Mouse (Mus musculus) adrenal gland, adult 18-20 months (tissue): ENCODE results near the gene Nfic. TPM values are rescaled to one million over a fixed set of nuclear protein-coding genes. Genes with fewer than 3 reads are reported as not detected.

Source experiments
- DNase-seq, 2 experiments: peaks; one replicate each; pipeline ENCODE4 v3.0.0; 2021 to 2022; ENCODE audit warnings: low spot score in 2 of 2
- total RNA-seq, 2 experiments: library from RNA; stranded (reverse); gene quantifications; 1 replicate in 1 of 2; 2 replicates in 1 of 2; pipeline ENCODE4 v1.2.3; 2021

Nfic gene
- total RNA-seq, 2 experiments from 2014 or later = 69.1 to 78.7 TPM

GRCm38 (mm10) chr10:81421041-81421796 lies 34.2 kb downstream of the Nfic start:
- DNase-seq = peak in 1 of 2 experiments; percentile 21

GRCm38 (mm10) chr10:81420191-81420767 lies 35.2 kb downstream of the Nfic start:
- peak; percentile 54 to 61 for DNase-seq

DNA sequence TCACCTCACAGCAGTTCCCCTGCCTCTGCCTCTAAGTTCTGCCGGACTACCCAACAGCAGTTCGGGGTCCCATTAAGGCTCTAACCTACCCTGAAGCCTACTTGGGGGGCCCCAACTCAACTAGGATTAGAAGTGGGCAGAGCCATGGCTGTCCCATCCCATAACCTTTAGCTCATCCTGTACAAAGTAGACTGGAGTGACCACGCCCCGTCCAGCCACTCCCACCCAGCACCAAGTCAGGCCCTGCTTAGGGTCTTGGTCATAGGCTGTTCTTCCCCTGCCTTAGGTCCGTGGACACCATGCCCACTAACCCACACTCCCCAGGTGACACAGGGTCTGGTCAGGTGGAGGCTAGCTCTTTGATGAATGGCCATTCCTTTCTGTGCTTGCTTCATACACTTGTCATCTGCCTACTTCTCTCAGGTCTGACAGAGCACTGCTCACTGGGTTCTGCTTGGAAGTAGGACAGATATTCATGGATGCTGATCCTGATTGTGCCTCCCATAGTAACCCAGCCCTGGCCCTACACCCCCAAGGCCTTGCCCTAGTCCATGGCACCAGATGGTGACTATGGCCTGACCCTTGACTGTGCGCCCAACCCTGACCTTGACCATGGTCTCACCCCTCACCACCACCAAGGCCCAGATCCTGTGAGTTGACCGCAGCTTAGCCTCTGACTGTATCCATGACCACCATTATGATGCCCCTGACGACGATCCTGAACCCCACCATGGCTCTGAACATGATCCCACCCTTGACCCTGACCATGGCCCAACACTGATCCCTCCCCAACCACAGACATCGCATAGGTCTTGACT lies 36.1 kb downstream of the Nfic start:
- DNase-seq = peak in 1 of 2 experiments; percentile 23

DNA sequence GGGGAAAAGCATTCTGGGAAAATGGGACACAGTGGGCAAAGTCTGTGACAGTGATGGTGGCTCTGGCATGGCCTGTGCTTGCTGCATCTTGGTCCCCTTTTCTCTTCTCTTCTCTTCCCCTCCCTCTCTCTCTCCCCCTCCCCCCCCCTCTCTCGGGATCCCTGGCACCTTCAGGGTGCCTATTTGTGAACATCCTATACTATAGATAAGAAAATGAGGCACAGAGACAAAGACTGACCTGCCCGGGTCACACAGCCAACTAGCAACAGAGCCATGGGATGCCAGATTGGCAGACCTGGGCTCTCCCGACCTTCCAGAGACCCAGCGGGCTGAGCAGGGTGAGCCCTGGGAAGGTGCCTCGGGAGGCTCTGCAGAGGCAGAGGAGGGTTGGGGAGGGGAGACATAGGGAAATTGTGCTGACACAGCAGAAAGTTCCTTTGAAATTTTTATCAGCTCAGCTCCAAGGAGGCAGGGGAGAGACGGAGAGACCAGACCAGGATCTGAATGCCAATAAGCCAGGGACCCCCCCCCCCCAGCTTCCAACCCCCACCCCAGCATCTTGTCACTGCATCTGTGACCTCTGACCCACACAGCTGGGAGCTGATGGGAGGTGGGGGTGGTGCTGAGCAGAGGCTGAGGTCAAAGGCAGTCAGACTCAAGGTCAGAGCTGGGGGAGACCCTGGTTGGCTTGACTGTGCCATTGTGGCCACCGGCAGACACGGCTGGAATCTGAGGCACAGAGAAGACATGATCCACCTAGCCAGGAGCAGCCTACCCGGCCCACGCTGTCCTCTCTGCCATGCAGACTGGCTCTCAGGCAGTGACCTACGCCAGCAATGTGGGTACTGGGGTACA lies 37.0 kb downstream of the Nfic start:
- no peak for DNase-seq

GRCm38 (mm10) chr10:81417227-81418215 lies 37.9 kb downstream of the Nfic start:
- DNase-seq = no peak

- peak; percentile 60 to 76 for DNase-seq
These were observed 38.7 kb downstream of the Nfic start for GRCm38 (mm10) chr10:81416581-81417226.

GRCm38 (mm10) chr10:81415549-81416310 lies 39.7 kb downstream of the Nfic start:
- no peak for DNase-seq

DNA sequence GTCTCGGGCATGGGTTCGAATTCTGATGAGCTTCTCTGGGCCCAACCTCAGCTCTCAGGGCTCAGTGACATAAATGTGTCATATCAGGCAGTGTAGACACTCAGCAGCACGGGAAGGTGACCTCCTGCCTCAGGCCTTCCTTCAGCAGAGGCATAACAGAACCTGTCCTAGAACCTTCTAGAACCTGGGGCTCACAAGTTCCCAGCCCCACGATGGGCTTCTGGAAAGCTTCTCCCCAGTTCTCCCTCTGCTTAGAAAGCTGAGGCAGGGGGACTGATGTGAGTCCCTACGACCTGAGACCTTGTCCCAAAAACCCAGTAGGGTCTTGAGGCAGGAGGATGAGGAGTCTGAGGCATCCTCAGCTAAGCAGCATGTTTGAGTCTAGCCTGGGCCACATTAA lies 40.3 kb downstream of the Nfic start:
- no peak for DNase-seq

DNA sequence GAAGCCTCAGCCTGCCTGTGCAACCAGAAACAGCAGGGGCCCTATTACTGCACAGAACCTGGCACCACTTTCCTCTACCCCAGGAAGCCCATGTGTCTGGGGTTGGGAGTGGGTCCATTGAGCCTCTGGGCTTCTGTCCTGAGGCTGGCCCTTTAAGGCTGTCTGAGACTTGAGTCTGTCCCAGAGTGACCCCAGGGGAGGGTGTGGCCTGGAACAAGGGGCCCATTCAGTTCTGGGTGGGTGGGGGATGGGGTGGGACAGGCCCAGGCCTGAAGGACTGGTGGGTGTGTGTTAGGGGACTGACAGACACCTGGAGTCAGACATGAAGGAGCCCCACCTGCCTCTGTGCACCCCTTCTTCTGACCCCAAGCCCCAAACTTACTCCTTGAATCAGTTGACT lies 40.8 kb downstream of the Nfic start:
- DNase-seq = no peak

- DNase-seq = peak; percentile 85 to 86
These were observed 41.8 kb downstream of the Nfic start for GRCm38 (mm10) chr10:81413310-81414261.

- DNase-seq = no peak
These were observed 42.7 kb downstream of the Nfic start for GRCm38 (mm10) chr10:81412586-81413309.

DNA sequence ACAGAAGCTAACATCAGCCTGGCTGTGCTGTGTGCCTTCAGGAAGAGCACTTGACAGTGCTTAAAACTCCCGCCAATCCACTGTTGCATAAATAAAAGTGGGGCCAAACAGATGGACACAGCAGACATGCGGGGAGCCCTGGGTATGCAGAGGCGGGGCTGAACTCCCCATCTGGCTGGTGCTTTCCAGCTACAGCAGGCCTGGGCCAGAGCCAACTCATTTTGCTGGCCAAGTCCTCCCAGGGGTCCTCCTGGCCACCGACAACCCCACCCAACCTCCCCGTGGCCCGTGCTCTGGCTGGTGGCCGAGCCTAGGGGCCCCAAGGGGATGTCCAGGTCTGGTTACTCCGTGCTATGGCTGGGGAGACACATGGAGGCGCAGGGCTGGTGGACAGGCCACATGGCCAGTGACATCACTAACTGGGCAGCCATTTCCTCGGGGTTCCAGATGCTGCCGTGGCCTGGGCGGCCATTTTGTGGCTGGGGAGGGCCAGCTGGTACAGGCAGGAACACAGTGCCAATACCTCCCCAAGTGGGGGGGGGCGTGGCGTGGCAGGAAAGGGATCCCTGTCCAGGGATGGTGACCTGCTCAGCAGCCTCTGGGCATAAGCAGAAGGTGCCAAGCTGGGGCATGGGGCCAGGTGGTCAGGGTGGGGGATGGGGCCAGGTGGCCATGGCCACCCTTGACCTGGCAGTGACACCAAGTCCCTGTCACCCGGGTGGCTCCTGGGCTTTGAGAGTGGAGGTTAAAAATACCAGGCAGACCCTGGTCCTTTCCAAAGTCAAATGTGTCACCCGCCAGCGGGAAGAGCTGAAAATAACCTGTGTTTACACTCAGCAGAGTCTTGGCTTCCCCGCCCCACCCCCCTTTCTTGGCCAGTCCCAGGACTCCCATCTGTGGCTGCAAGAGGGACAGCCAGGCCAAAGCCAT lies 43.7 kb downstream of the Nfic start:
- peak; percentile 45 to 69 for DNase-seq

GRCm38 (mm10) chr10:81410981-81411380 lies 44.5 kb downstream of the Nfic start:
- no peak for DNase-seq

DNA sequence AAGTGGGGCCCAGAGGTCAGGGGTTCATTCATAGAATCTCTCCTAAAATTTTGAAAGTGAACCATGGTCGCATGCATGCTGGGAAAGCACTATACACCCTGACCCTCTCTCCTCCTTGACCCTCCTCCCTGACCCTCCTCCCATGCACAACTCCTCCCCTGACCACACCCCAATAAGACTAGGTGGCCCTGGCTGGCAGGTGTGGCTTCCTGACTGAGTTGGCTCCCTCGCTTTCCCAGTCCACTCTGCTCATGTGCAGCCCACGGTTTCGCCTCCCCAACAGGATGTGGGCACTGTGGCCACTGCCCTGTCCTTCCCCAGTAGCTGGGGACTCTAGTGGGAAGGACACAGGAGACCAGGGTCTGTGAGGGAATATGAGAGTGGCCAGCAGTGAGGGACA lies 45.1 kb downstream of the Nfic start:
- DNase-seq = no peak

- no peak for DNase-seq
These were observed 46.1 kb downstream of the Nfic start for GRCm38 (mm10) chr10:81409330-81409729.
